Mouse (Mus musculus) intestine, embryonic 16.5 days (tissue): ENCODE measurements around the gene Opcml. TPM values are rescaled to one million over a fixed set of nuclear protein-coding genes. Genes with fewer than 3 reads are reported as not detected.

Experiments used
- ATAC-seq: fragments of 200-750 bp; cut with Nextera tagmentation; 2 replicates; pipeline ENCODE4 v1.8.0; 2017; ENCODE audit warnings: moderate TSS enrichment, moderate library complexity
- H3K27ac ChIP-seq: fragments of 300-500 bp; sonication (generic); 2 replicates; pipeline ENCODE4 v1.5.1; 2014; ENCODE audit warnings: mild to moderate bottlenecking, low read length
- H3K27me3 ChIP-seq: fragments of 300-500 bp; sonication (generic); replicated peaks from 2 replicates; pipeline ENCODE4 v1.6.1; 2014; ENCODE audit warnings: low read length, control low read depth, mixed read lengths; ENCODE audit not compliant: control insufficient read depth, insufficient read depth
- H3K36me3 ChIP-seq: fragments of 300-500 bp; sonication (generic); 2 replicates; pipeline ENCODE4 v1.6.1; 2014; ENCODE audit warnings: low read length, control low read depth; ENCODE audit not compliant: control insufficient read depth, insufficient read depth
- H3K4me1 ChIP-seq: fragments of 300-500 bp; sonication (generic); 2 replicates; pipeline ENCODE4 v1.6.1; 2014; ENCODE audit warnings: low read length, control low read depth, mixed read lengths; ENCODE audit not compliant: control insufficient read depth, insufficient read depth
- H3K4me2 ChIP-seq: fragments of 300-500 bp; sonication (generic); 2 replicates; pipeline ENCODE4 v1.6.1; 2014; ENCODE audit warnings: low read depth, low read length, control low read depth
- H3K4me3 ChIP-seq: fragments of 300-500 bp; sonication (generic); 2 replicates; pipeline ENCODE4 v1.5.1; 2014; ENCODE audit warnings: mild to moderate bottlenecking, low read length
- H3K9ac ChIP-seq: fragments of 300-500 bp; sonication (generic); 2 replicates; pipeline ENCODE4 v1.6.1; 2014; ENCODE audit warnings: low read depth, low read length
- H3K9me3 ChIP-seq: fragments of 300-500 bp; sonication (generic); 2 replicates; pipeline ENCODE4 v1.6.1; 2016; ENCODE audit warnings: low read length, control low read depth; ENCODE audit not compliant: control insufficient read depth
- WGBS: fragments of 180-500 bp; shearing (Covaris S2); extraction: QIAGEN DNeasy Blood & Tissue Kit; methylation state at CpG from one replicate; pipeline ENCODE4 v1.1.7; 2014; 5-methylcytosine and 5-hydroxymethylcytosine counted together
- polyA plus RNA-seq: library from polyadenylated mRNA; unstranded; fragments of >200 nt; fragmentation: Nextera tagmentation; extraction: Ambion mirVana; gene quantifications from 2 replicates; pipeline ENCODE4 v1.2.1, GENCODE M21; 2015

Opcml gene
- polyA plus RNA-seq, 1 experiment from 2014 or later: 3.1 TPM

DNA sequence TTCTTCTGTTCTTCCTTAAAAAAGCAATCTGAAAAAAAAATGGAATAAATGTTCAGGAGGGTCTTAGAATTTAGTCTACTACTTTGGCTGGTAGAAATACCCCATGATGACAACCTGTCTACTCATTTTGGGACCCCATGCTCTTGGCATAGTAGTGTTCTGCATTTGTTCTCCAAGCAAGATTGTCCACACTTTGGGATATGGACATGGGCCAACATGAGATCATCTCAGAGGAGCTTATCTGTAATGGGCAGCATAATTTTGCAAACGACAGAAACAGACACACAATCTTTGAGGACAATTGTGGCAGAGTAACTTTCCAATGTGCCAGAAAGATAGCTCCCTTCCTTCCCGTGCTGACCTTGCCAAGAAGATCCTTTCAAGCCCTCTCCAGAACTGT lies 662.5 kb downstream of the Opcml start:
- no peak overlapping the region for H3K9ac ChIP-seq

DNA sequence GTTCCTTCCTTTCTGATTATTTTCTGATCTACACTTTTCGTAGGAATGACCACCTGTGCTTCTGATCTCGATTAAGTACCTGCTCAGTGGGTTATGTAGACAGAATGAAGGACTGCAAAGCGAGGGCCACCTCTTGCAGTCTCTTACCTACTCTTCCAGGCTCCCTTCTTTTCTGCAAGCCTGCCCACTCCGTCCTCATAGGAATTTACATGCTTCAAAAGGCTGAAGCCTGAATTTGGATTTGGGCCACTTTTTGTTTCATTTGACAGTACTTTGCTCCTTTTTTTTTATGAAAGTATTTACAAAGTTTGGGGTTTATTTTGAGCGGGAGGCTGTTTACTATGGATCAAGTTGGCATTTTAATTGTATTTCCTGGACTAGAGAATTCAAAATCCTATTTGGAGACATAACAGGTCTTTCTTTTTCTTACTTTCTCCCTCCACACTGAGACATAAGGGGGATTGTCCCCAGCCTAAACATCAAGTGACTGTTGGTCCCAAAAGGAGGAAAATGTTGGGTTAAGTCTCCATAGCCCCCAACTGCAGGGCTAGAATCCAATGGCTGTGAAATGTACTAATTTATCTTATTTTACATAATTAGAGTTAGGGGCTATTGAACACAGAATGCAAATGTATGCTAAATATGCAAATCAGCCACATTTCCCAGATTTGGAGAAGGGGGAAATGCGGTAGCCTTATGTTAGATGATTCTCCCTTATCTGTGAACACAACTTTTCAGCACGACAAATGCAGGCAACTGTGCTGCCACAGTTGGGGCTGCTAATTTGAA lies 667.6 kb downstream of the Opcml start:
- no peaks in the 10 kb centered on the region for H3K9me3 ChIP-seq
- no peak overlapping the region for H3K4me2 ChIP-seq
- H3K9ac ChIP-seq: no peak overlapping the region
- H3K36me3 ChIP-seq: no peaks in the 10 kb centered on the region
- no peak overlapping the region for H3K27ac ChIP-seq
- H3K4me3 ChIP-seq: no peak overlapping the region
- no peaks in the 10 kb centered on the region for H3K27me3 ChIP-seq
- no peak for ATAC-seq
- no peaks in the 10 kb centered on the region for H3K4me1 ChIP-seq
- WGBS: 75% methylated on average over 7 of the region's 7 CpGs

More for the DNA sequence above, 662.5 kb downstream of the Opcml start:
- H3K36me3 ChIP-seq: no peaks in the 10 kb centered on the region
- no peaks in the 10 kb centered on the region for H3K27me3 ChIP-seq
- no peak overlapping the region for H3K4me2 ChIP-seq
- H3K27ac ChIP-seq: no peak overlapping the region
- ATAC-seq: no peak
- WGBS: 67% methylated on average over 2 of the region's 2 CpGs
- H3K9me3 ChIP-seq: no peaks in the 10 kb centered on the region
- H3K4me3 ChIP-seq: no peak overlapping the region
- H3K4me1 ChIP-seq: no peaks in the 10 kb centered on the region

- no peak overlapping the region for H3K9ac ChIP-seq
- ATAC-seq: no peak
Observed at GRCm38 (mm10) chr9:28463622-28464021, 673.0 kb downstream of the Opcml start.

GRCm38 (mm10) chr9:28469419-28469818 lies 678.8 kb downstream of the Opcml start:
- no peak overlapping the region for H3K4me2 ChIP-seq
- no peaks in the 10 kb centered on the region for H3K27me3 ChIP-seq
- no peak overlapping the region for H3K27ac ChIP-seq
- H3K9ac ChIP-seq: no peak overlapping the region
- H3K9me3 ChIP-seq: no peaks in the 10 kb centered on the region
- ATAC-seq: no peak
- H3K36me3 ChIP-seq: no peaks in the 10 kb centered on the region
- WGBS: 79% methylated on average over 6 of the region's 6 CpGs
- no peak overlapping the region for H3K4me3 ChIP-seq
- no peaks in the 10 kb centered on the region for H3K4me1 ChIP-seq

More at GRCm38 (mm10) chr9:28463622-28464021, 673.0 kb downstream of the Opcml start:
- WGBS: 57% methylated on average over 6 of the region's 6 CpGs
- Histone ChIP-seq H3K4me3 (no peak overlapping the region), H3K4me2 (no peak overlapping the region), H3K9me3 (no peaks in the 10 kb centered on the region), H3K27me3 (no peaks in the 10 kb centered on the region), H3K27ac (no peak overlapping the region), H3K36me3 (no peaks in the 10 kb centered on the region), H3K4me1 (no peaks in the 10 kb centered on the region)

GRCm38 (mm10) chr9:28471501-28471900 lies 680.9 kb downstream of the Opcml start:
- H3K4me3 ChIP-seq: no peak overlapping the region
- 41% methylated on average over 4 of the region's 4 CpGs for WGBS
- ATAC-seq: no peak

GRCm38 (mm10) chr9:28474586-28474985 lies 684.0 kb downstream of the Opcml start:
- ATAC-seq: no peak
- Histone ChIP-seq H3K36me3 (no peaks in the 10 kb centered on the region), H3K4me3 (no peak overlapping the region), H3K9ac (no peak overlapping the region), H3K9me3 (no peaks in the 10 kb centered on the region), H3K4me2 (no peak overlapping the region), H3K27me3 (no peaks in the 10 kb centered on the region), H3K27ac (no peak overlapping the region), H3K4me1 (no peaks in the 10 kb centered on the region)
- 91% methylated on average over 6 of the region's 6 CpGs for WGBS

More at GRCm38 (mm10) chr9:28471501-28471900, 680.9 kb downstream of the Opcml start:
- H3K36me3 ChIP-seq: no peaks in the 10 kb centered on the region
- H3K4me1 ChIP-seq: no peaks in the 10 kb centered on the region
- H3K27me3 ChIP-seq: no peaks in the 10 kb centered on the region
- no peak overlapping the region for H3K4me2 ChIP-seq
- no peak overlapping the region for H3K9ac ChIP-seq
- no peak overlapping the region for H3K27ac ChIP-seq
- no peaks in the 10 kb centered on the region for H3K9me3 ChIP-seq

DNA sequence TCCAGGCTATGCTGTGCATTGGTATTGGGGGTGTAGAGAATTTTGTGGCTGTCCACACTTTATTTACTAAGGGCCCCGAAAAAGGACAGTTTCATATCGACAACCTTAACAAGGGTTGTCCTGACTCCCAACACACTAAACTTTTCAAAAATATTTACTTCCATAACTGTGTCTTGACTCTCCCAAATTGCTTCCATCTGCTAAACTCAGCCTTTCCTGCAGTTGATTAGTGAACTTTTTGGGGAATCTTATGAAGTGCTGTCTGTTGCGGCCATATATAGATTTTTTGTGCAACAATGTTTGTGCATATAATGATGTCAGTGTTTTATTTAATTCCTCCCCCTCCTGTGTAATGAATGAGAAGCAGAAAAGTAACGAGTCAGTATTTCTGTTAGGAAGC lies 690.7 kb downstream of the Opcml start:
- no peak overlapping the region for H3K9ac ChIP-seq
- ATAC-seq: no peak
- WGBS: 62% methylated on average over 4 of the region's 4 CpGs

DNA sequence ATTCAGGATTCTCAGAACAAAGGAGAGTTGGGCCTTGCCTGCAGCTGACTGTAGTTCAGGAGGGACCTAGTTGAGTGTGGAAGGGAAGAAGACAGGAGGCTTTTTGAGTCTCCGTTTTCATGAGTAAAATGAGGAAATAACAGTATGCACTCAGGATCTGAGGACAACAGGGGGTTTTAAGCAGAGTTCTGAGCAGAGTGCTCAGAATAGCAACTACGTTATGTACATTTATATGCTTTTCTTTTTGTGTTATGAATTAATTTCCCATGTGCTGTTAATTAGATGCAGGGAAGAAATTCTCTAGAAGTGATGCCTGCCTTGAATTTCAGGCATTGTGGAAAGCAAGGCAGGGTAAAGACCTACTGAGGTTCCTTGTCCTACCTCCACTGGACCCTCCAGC lies 697.9 kb downstream of the Opcml start:
- no peaks in the 10 kb centered on the region for H3K4me1 ChIP-seq
- H3K27me3 ChIP-seq: no peaks in the 10 kb centered on the region
- no peak overlapping the region for H3K4me3 ChIP-seq
- H3K27ac ChIP-seq: no peak overlapping the region
- no peaks in the 10 kb centered on the region for H3K9me3 ChIP-seq
- WGBS: 83% methylated on average over 2 of the region's 2 CpGs
- no peak for ATAC-seq
- H3K36me3 ChIP-seq: no peaks in the 10 kb centered on the region
- no peak overlapping the region for H3K9ac ChIP-seq
- H3K4me2 ChIP-seq: no peak overlapping the region

More for the DNA sequence above, 690.7 kb downstream of the Opcml start:
- Histone ChIP-seq H3K9me3 (no peaks in the 10 kb centered on the region), H3K27me3 (no peaks in the 10 kb centered on the region), H3K27ac (no peak overlapping the region), H3K36me3 (no peaks in the 10 kb centered on the region), H3K4me2 (no peak overlapping the region), H3K4me1 (no peaks in the 10 kb centered on the region), H3K4me3 (no peak overlapping the region)

GRCm38 (mm10) chr9:28489828-28490227 lies 699.3 kb downstream of the Opcml start:
- Histone ChIP-seq H3K9ac (no peak overlapping the region), H3K4me2 (no peak overlapping the region), H3K27me3 (no peaks in the 10 kb centered on the region), H3K4me1 (no peaks in the 10 kb centered on the region), H3K4me3 (no peak overlapping the region), H3K36me3 (no peaks in the 10 kb centered on the region), H3K9me3 (no peaks in the 10 kb centered on the region), H3K27ac (no peak overlapping the region)
- WGBS: 72% methylated on average over 4 of the region's 4 CpGs
- no peak for ATAC-seq

DNA sequence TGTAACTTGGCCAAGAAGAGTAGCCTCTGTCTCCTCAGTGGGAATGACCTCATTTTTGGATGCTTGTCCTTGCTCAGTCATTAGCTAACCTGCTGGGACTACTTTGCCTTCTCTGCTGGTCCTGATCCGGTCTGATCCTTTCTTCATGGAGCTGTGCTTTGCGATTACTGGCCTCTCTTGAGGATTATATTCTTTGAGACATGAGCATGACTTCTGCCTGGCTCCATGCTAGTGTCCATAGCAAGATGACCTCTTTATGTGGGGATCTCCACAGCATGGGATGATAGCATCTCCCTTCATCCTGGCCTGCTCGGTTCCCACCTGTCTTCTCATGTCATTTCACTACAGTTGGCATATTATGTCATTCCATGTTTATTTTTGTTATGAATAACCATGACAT lies 699.8 kb downstream of the Opcml start:
- no peak for ATAC-seq
- H3K4me1 ChIP-seq: no peaks in the 10 kb centered on the region

More for the DNA sequence above, 699.8 kb downstream of the Opcml start:
- Histone ChIP-seq H3K36me3 (no peaks in the 10 kb centered on the region), H3K27me3 (no peaks in the 10 kb centered on the region), H3K27ac (no peak overlapping the region), H3K9ac (no peak overlapping the region), H3K9me3 (no peaks in the 10 kb centered on the region), H3K4me2 (no peak overlapping the region), H3K4me3 (no peak overlapping the region)
- 91% methylated on average over 3 of the region's 3 CpGs for WGBS
